Mouse (Mus musculus) testis, adult 2 months (tissue): ENCODE measurements around the gene Gnai2. TPM values are rescaled to one million over a fixed set of nuclear protein-coding genes. Genes with fewer than 3 reads are reported as not detected.

Experiments
- H3K27ac ChIP-seq: fragments of 200-500 bp; 2 replicates; pipeline ENCODE4 v1.5.1; 2012; ENCODE audit warnings: low read depth, low read length; ENCODE audit not compliant: control insufficient read depth, insufficient read depth
- H3K27me3 ChIP-seq: fragments of 200-500 bp; 2 replicates; pipeline ENCODE4 v1.6.1; 2012; ENCODE audit warnings: mild to moderate bottlenecking, low read length, moderate library complexity; ENCODE audit not compliant: control insufficient read depth, insufficient read depth
- H3K36me3 ChIP-seq: fragments of 200-500 bp; 2 replicates; pipeline ENCODE4 v1.6.1; 2012; ENCODE audit warnings: mild to moderate bottlenecking, low read length; ENCODE audit not compliant: control insufficient read depth, insufficient read depth
- H3K4me1 ChIP-seq: fragments of 200-500 bp; 2 replicates; pipeline ENCODE4 v1.6.1; 2012; ENCODE audit warnings: low read length; ENCODE audit not compliant: control insufficient read depth, insufficient read depth
- H3K4me3 ChIP-seq: fragments of 200-500 bp; 2 replicates; pipeline ENCODE4 v1.5.1; 2012; ENCODE audit warnings: low read depth, mild to moderate bottlenecking, low read length, moderate library complexity, mixed read lengths; ENCODE audit not compliant: control insufficient read depth
- CTCF ChIP-seq: fragments of 200-500 bp; IDR thresholded peaks from 2 replicates; pipeline ENCODE4 v1.5.1; 2012; ENCODE audit warnings: low read depth, mild to moderate bottlenecking, inconsistent platforms, low read length, moderate library complexity; ENCODE audit not compliant: control insufficient read depth, insufficient read depth, insufficient replicate concordance
- POLR2A ChIP-seq: fragments of 200-500 bp; IDR thresholded peaks from 2 replicates; pipeline ENCODE4 v1.6.1; 2012; ENCODE audit warnings: low read depth, mild to moderate bottlenecking, inconsistent platforms, low read length, moderate library complexity; ENCODE audit not compliant: control insufficient read depth
- polyA plus RNA-seq: library from polyadenylated mRNA; depleted of rRNA; stranded (reverse); fragments of >200 nt; gene quantifications from 2 replicates; pipeline ENCODE4 v1.2.3, GENCODE M21; 2012

Gnai2 gene
- polyA plus RNA-seq, 1 experiment = 103 TPM

DNA sequence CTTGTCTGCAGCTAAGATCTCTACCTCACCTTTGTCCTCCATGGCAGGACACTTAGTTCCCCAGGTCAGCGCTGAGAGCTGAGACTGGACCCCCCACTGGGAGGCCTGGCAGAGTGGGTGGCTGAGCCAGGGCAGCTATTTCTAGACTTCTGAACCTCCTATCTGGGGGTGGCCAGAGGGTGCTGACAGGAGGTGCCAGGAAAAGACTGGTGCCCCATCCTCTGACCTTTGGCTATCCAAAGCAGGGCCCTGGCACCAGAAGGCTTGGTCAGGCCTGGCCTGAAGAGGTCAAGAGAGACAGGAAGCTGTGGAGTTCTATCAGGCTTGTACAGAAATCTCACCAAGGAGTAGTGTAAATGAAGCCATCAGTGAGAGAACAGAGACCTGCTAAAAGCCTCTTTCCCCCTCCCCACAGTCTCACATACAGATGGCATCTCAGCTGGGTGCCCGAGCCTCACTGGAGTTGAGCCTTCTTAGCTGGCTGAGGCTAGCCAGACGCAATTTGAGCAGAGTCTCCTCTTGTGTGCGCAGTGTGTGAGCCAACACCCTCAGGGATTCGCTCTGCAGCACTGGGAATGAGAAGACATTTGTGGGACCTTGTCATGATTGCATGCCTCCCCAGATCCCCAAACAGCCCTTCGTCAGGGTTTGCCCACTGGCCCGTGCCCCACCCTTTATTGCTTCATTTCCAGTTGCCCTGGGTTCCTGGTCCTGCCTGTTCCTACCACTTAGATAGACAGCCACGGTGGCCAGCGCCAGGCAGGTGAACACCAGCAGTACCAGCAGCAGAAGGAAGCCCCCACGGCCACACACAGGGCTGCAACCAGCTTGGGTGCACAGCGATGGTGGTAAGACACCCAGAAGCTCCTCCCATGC, 41.8 kb downstream of the Gnai2 start:
- TF ChIP-seq CTCF (no peak), POLR2A (no peak)
- Histone ChIP-seq H3K27ac (no peak overlapping the region), H3K27me3 (no peaks in the 10 kb centered on the region), H3K36me3 (no peaks in the 10 kb centered on the region), H3K4me3 (no peak overlapping the region), H3K4me1 (no peaks in the 10 kb centered on the region; the same call in 1 of the 2 replicates)

GRCm38 (mm10) chr9:107590773-107591060, 44.5 kb downstream of the Gnai2 start:
- Histone ChIP-seq H3K27me3 (no peaks in the 10 kb centered on the region), H3K36me3 (no peaks in the 10 kb centered on the region), H3K4me1 (peaks cover 6% of the 10 kb centered on the region), H3K27ac (no peak overlapping the region), H3K4me3 (no peak overlapping the region)
- TF ChIP-seq CTCF = no peak
- no peak for TF ChIP-seq POLR2A

- H3K36me3 ChIP-seq = no peaks in the 10 kb centered on the region
Measured at GRCm38 (mm10) chr9:107590058-107590772, 45.0 kb downstream of the Gnai2 start.

GRCm38 (mm10) chr9:107587833-107588639, 47.1 kb downstream of the Gnai2 start:
- peak overlapping the region; percentile 48 for H3K27ac ChIP-seq
- no peaks in the 10 kb centered on the region for H3K27me3 ChIP-seq
- H3K4me1 ChIP-seq = peaks cover 6% of the 10 kb centered on the region
- H3K36me3 ChIP-seq = no peaks in the 10 kb centered on the region
- peak overlapping the region; percentile 91 for H3K4me3 ChIP-seq
- TF ChIP-seq POLR2A = no peak
- TF ChIP-seq CTCF = no peak

More at GRCm38 (mm10) chr9:107590058-107590772, 45.0 kb downstream of the Gnai2 start:
- Histone ChIP-seq H3K4me1 (peaks cover 6% of the 10 kb centered on the region), H3K27ac (no peak overlapping the region), H3K27me3 (no peaks in the 10 kb centered on the region), H3K4me3 (no peak overlapping the region)
- TF ChIP-seq CTCF (no peak), POLR2A (no peak)

GRCm38 (mm10) chr9:107586974-107587832, 48.0 kb downstream of the Gnai2 start, which contains the start of gene Ifrd2:
Ifrd2 (plus strand) TSS chr9:107587642.
- TF ChIP-seq CTCF (no peak), POLR2A (peak; percentile 44)
- Histone ChIP-seq H3K27me3 (no peaks in the 10 kb centered on the region), H3K4me1 (peaks cover 6% of the 10 kb centered on the region), H3K27ac (peak within 1 kb of the TSS; percentile 48), H3K36me3 (no peaks in the 10 kb centered on the region), H3K4me3 (peak within 1 kb of the TSS; percentile 91)

- Histone ChIP-seq H3K4me3 (peak overlapping the region; percentile 14; the same call in 1 of the 2 replicates), H3K27ac (no peak overlapping the region)
- TF ChIP-seq CTCF (no peak), POLR2A (no peak)
Measured at GRCm38 (mm10) chr9:107586504-107586903, 48.7 kb downstream of the Gnai2 start.

More at GRCm38 (mm10) chr9:107586504-107586903, 48.7 kb downstream of the Gnai2 start:
- H3K27me3 ChIP-seq = no peaks in the 10 kb centered on the region
- H3K36me3 ChIP-seq = no peaks in the 10 kb centered on the region
- peaks cover 6% of the 10 kb centered on the region for H3K4me1 ChIP-seq
